Mouse (Mus musculus) heart, adult 2 months (tissue): Measurements from ENCODE around the gene Elmod2.

ENCODE experiments used
- CTCF ChIP-seq: fragments of 200-600 bp; IDR thresholded peaks from 2 replicates; pipeline ENCODE4 v1.8.1; 2022; ENCODE audit warnings: antibody characterized with exemption, mild to moderate bottlenecking, moderate library complexity
- EP300 ChIP-seq: fragments of 200-500 bp; IDR thresholded peaks from 2 replicates; pipeline ENCODE4 v1.6.1; 2011; ENCODE audit warnings: low read depth, low read length, control low read depth; ENCODE audit not compliant: insufficient read depth

DNA sequence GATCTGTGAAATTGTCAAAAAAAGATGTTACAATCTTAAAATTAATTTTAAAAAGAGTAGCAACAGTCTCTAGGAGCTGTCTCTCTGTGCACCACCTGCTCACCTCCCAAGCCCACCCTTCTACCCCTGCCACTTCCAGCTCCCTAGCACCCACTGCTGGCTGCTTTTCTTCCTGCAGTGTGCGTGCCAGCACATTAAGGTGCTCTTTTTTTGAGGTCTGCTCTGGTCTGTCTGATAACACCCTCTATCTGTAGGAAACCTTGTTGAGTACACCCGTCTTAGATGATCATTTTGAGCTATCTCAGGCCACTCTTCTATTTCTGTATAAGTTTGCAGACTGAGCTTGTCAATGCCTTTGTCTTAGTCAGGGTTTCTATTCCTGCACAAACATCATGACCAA lies 9.2 kb downstream of the Elmod2 start:
- TF ChIP-seq CTCF = peak; percentile 36
- no peak for TF ChIP-seq EP300
